Mouse (Mus musculus): Measurements from ENCODE around the gene Taf3. TPM values are rescaled to one million over a fixed set of nuclear protein-coding genes. Genes with fewer than 3 reads are reported as not detected.

Taf3 gene
- total and polyA plus RNA-seq, 3 experiments, result 3.1 to 13.4 (median 6.0) TPM

DNA sequence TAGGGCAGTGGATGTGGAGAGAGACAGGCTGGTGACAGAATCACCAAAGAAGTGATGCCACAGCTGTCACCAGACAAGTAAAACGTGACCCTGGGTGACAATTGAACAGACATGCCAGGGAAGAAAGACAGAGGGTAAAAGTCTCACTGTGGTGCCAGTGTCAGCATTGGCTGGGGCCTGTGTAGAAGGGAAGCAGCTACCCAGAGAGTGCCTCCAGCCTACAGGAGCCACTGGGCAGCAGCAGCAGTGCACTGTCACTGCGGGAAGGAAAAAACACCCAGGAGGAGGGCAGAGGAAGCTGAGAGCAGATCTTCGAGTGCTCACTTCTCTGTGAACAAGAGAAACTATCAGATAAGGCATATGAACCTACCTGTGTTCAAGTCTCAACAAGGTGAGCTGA, 86.7 kb downstream of the Taf3 start:
- DNase-seq (ENCODE audit: extremely low read depth), result no peak
- H3K9ac ChIP-seq (ENCODE audit: insufficient read depth, low read depth), result no peak overlapping the region
- no peaks in the 10 kb centered on the region for H3K79me2 ChIP-seq (replicated peaks; ENCODE audit: control insufficient read depth, extremely low read depth, insufficient read depth, poor library complexity, severe bottlenecking)
- no peak overlapping the region for H3K4me3 ChIP-seq (replicated peaks in 1 of 3; ENCODE audit: low read depth in 2 of 3, low read length in 2 of 3, poor library complexity in 1 of 3)
- H3K27me3 ChIP-seq (replicated peaks), result no peaks in the 10 kb centered on the region
- TF ChIP-seq SIN3A (IDR thresholded peaks at IDR 0.05; ENCODE audit: low read length) (no peak), TBP (conservative IDR thresholded peaks at IDR 0.05; ENCODE audit: low read depth, low read length) (no peak), IRF4 (IDR thresholded peaks at IDR 0.05; ENCODE audit: low read depth, low read length) (no peak), RCOR1 (conservative IDR thresholded peaks at IDR 0.05; ENCODE audit: low read depth, low read length) (no peak), UBTF (IDR thresholded peaks at IDR 0.05; ENCODE audit: low read depth, low read length) (no peak), USF2 (conservative IDR thresholded peaks at IDR 0.05; ENCODE audit: low read depth, low read length) (no peak), SMC3 (IDR thresholded peaks at IDR 0.05; ENCODE audit: low read depth, low read length) (no peak), ZMIZ1 (IDR thresholded peaks at IDR 0.05; ENCODE audit: low read depth, low read length) (no peak), ZNF384 (IDR thresholded peaks at IDR 0.05; ENCODE audit: low read depth, low read length) (no peak), MYC (IDR thresholded peaks at IDR 0.05; ENCODE audit: low read depth, low read length) (no peak), POLR2A (IDR thresholded peaks at IDR 0.05; ENCODE audit: low read depth, low read length) (no peak), ETS1 (conservative IDR thresholded peaks at IDR 0.05; ENCODE audit: low read depth, low read length) (no peak), POLR2AphosphoS2 (IDR thresholded peaks at IDR 0.05; ENCODE audit: low read depth, low read length) (no peak), MEF2A (IDR thresholded peaks at IDR 0.05; ENCODE audit: borderline replicate concordance, low read depth, low read length) (no peak), TCF12 (IDR thresholded peaks at IDR 0.05; ENCODE audit: low read depth, low read length) (no peak)
- dilution Hi-C loops (cut with MboI; ENCODE audit: extremely low pct_ligation_motif_present, extremely low pct_unique_long_range_greater_than_20kb, low sequenced_read_pairs) (no loop called here), in situ Hi-C loops (cut with MboI; ENCODE audit: low pct_ligation_motif_present, low pct_unique_long_range_greater_than_20kb, low sequenced_read_pairs) (no loop called here)
- H3K36me3 ChIP-seq (replicated peaks in 1 of 2; ENCODE audit: control insufficient read depth in 1 of 2, insufficient read depth in 1 of 2, low read length in 1 of 2), result peaks cover 0 to 12% of the 10 kb centered on the region in 2 experiments
- no peak overlapping the region for H3K27ac ChIP-seq (ENCODE audit: insufficient read depth, low read depth)
- H3K9me3 ChIP-seq (replicated peaks; ENCODE audit: low read length), result peaks cover 2% of the 10 kb centered on the region
- no peak overlapping the region for H3K4me2 ChIP-seq (ENCODE audit: insufficient read depth, low read depth, poor library complexity, severe bottlenecking)
- H3K4me1 ChIP-seq (ENCODE audit: control insufficient read depth in 1 of 2, insufficient read depth in 2 of 2), result peaks cover 8 to 31% of the 10 kb centered on the region in 2 experiments

DNA sequence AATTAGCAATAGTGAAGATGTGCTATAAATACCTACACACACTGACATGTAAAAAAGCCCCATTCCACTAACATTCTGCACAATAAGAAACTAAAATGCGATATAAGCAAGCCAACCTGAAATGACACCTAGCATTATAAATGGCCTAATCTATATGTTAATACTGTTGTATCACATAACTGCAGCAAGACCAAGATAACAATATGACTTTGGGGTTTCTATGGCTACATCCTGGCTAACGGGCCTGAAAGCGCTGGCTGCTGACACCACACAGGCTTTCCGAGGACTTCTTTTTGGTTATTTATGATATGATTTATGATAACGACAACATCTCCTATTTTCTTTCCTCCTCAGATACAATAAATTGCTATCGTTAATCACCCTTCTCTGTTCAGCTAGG, 90.4 kb downstream of the Taf3 start:
- in situ Hi-C loops (cut with MboI; ENCODE audit: low pct_ligation_motif_present, low pct_unique_long_range_greater_than_20kb, low sequenced_read_pairs), result no loop called here
- Histone ChIP-seq H3K79me2 (replicated peaks; ENCODE audit: control insufficient read depth, extremely low read depth, insufficient read depth, poor library complexity, severe bottlenecking) (no peaks in the 10 kb centered on the region), H3K9me3 (replicated peaks; ENCODE audit: low read length) (peaks cover 2% of the 10 kb centered on the region), H3K27me3 (replicated peaks) (no peaks in the 10 kb centered on the region), H3K4me2 (ENCODE audit: insufficient read depth, low read depth, poor library complexity, severe bottlenecking) (no peak overlapping the region), H3K36me3 (replicated peaks in 1 of 2; ENCODE audit: control insufficient read depth in 1 of 2, insufficient read depth in 1 of 2, low read length in 1 of 2) (peaks cover 0 to 11% of the 10 kb centered on the region in 2 experiments), H3K27ac (ENCODE audit: insufficient read depth, low read depth) (no peak overlapping the region), H3K9ac (ENCODE audit: insufficient read depth, low read depth) (no peak overlapping the region), H3K4me1 (ENCODE audit: control insufficient read depth in 1 of 2, insufficient read depth in 2 of 2) (peaks cover 0 to 13% of the 10 kb centered on the region in 2 experiments; a peak in 1 of 4 replicates), H3K4me3 (replicated peaks in 1 of 3; ENCODE audit: low read depth in 2 of 3, low read length in 2 of 3, poor library complexity in 1 of 3) (no peak overlapping the region)
- dilution Hi-C loops (cut with MboI; ENCODE audit: extremely low pct_ligation_motif_present, extremely low pct_unique_long_range_greater_than_20kb, low sequenced_read_pairs), result no loop called here
- no peak for TF ChIP-seq TCF12 (IDR thresholded peaks at IDR 0.05; ENCODE audit: low read depth, low read length)
- TF ChIP-seq MYC (IDR thresholded peaks at IDR 0.05; ENCODE audit: low read depth, low read length), result no peak
- no peak for TF ChIP-seq NELFE (IDR thresholded peaks at IDR 0.05; ENCODE audit: low read depth, low read length)
- TF ChIP-seq CHD1 (IDR thresholded peaks at IDR 0.05; ENCODE audit: low read depth, low read length), result no peak
- TF ChIP-seq MAX (IDR thresholded peaks at IDR 0.05; ENCODE audit: low read length), result no peak
- TF ChIP-seq ZMIZ1 (IDR thresholded peaks at IDR 0.05; ENCODE audit: low read depth, low read length), result no peak
- no peak for DNase-seq (ENCODE audit: extremely low read depth)
